Mouse (Mus musculus) C2C12 (cell line): Measurements from ENCODE around the gene Lrrfip2.

Experiments
- CTCF ChIP-seq: IDR thresholded peaks from one replicate; pipeline ENCODE4 v1.5.1; 2011; ENCODE audit not compliant: control insufficient read depth, insufficient read depth, insufficient read length
- FOSL1 ChIP-seq: IDR thresholded peaks from one replicate; pipeline ENCODE4 v1.8.0; 2011; ENCODE audit warnings: mild to moderate bottlenecking, low read length; ENCODE audit not compliant: poor library complexity, insufficient read depth, severe bottlenecking
- MYOG ChIP-seq: IDR thresholded peaks from one replicate; pipeline ENCODE4 v1.6.1; 2011; ENCODE audit not compliant: control insufficient read depth, insufficient read length; ENCODE audit errors: extremely low read depth

GRCm38 (mm10) chr9:111130126-111130525 is 12.7 kb downstream of the Lrrfip2 start:
- TF ChIP-seq FOSL1 (no peak), CTCF (no peak), MYOG (no peak)
